7 mouse cellular contexts compared by ENCODE assay signal in the genomic region with DNA sequence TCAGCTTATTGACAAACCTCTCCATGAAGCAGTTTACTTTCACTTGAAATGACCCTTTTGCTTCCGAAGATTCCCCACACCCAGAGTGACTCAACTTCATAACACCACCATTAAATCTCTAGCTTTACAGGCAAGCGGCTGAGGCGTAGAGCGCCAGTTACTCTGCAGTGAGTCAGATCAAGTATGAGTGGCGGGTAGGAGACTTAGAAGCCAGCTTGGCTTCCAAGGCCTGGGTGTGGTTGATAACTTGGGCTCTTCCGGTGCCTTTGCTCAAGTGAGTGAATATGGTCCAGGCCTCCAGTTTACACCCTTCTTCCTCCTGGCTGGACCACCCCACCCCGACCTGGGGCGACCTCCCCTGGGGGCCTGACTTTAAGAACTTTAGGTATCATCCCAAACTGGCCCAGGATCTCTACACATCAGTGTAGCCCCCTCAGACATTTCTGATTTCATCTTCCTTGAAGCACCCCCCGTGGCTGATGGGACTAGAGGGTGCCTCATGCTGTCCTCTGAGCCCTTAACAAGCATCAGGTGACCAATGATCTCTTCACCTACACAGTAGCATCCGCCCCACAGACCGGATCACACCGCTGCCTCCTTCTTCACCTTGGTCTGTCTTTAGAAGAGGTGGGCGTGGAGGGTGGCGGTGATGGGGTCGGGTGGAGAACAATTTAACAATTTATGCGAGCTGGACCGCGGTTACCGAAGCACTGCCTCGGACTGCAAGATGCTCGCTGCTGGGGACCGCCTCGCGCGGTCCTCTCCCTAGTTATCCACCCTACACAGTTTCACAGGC. TPM values are rescaled to one million over a fixed set of nuclear protein-coding genes. Genes with fewer than 3 reads are reported as not detected.
DNase-seq lines count a peak whose midpoint lies in the region; ATAC-seq and TF ChIP-seq lines count a peak whose summit lies in the region.

No protein-coding gene starts in this region.

- no peak overlapping the region for H3K27ac ChIP-seq in neural tube, embryonic 11.5 days (ENCODE audit: low read depth, low read length)
- H3K27ac ChIP-seq in liver, postnatal 0 days (ENCODE audit: low read depth), result no peak overlapping the region

- H3K4me3 ChIP-seq in neural tube, embryonic 11.5 days (ENCODE audit: low read depth, low read length), result peak overlapping the region; percentile 52
- H3K4me3 ChIP-seq in liver, postnatal 0 days (ENCODE audit: low read depth, low read length), result peak overlapping the region; percentile 68

- DNase-seq in neural tube, embryonic 11.5 days (ENCODE audit: low spot score), result no peak
- no peak for DNase-seq in neural tube, embryonic 10.5 days (ENCODE audit: extremely low spot score, low spot score)
- peak; percentile 29 for DNase-seq in c-Kit-positive CD71-positive TER-119-positive erythroid progenitor cells, embryonic 14.5 days (ENCODE audit: low spot score)
- no peak for DNase-seq in liver, postnatal 0 days
- DNase-seq in ovary, postnatal 36 days (ENCODE audit: low spot score), result no peak
- no peak for DNase-seq in yolk sac, embryonic 10.5 days (ENCODE audit: low spot score)

- ATAC-seq in neural tube, embryonic 11.5 days (ENCODE audit: insufficient read depth, low FRiP score, low TSS enrichment), result peak; percentile 25; the same call in 1 of the 2 replicates
- peak; percentile 1; the same call in 1 of the 2 replicates for ATAC-seq in granulocyte monocyte progenitor cell, adult 5-6 weeks (replicated peaks; ENCODE audit: poor library complexity, severe bottlenecking)
- ATAC-seq in liver, postnatal 0 days, result 0 out of 2 replicates have a peak, but pooled peaks have one; percentile 12

- no peak for TF ChIP-seq CTCF in liver, postnatal 0 days (IDR thresholded peaks at IDR 0.05; ENCODE audit: low read depth)

- no peak for TF ChIP-seq EP300 in liver, postnatal 0 days (IDR thresholded peaks at IDR 0.05; ENCODE audit: low read depth)

- H3K4me1 ChIP-seq in neural tube, embryonic 11.5 days (ENCODE audit: control insufficient read depth, insufficient read depth, low read length), result peaks cover 3% of the 10 kb centered on the region; the same call in 1 of the 2 replicates
- H3K4me1 ChIP-seq in liver, postnatal 0 days (ENCODE audit: insufficient read depth), result peaks cover 20% of the 10 kb centered on the region

- H3K9ac ChIP-seq in neural tube, embryonic 11.5 days (ENCODE audit: low read length), result peak overlapping the region; percentile 55; the same call in 1 of the 2 replicates
- H3K9ac ChIP-seq in liver, postnatal 0 days (replicated peaks), result peak overlapping the region; percentile 68

- 15% methylated on average over 25 of the region's 25 CpGs for WGBS in neural tube, embryonic 11.5 days
- 23% methylated on average over 25 of the region's 25 CpGs for WGBS in liver, postnatal 0 days (ENCODE audit: insufficient replicate concordance)

- peak overlapping the region; percentile 100 for H3K4me2 ChIP-seq in neural tube, embryonic 11.5 days (ENCODE audit: low read depth)
- H3K4me2 ChIP-seq in liver, postnatal 0 days (ENCODE audit: low read depth, low read length), result peak overlapping the region; percentile 89

- no peaks in the 10 kb centered on the region for H3K9me3 ChIP-seq in neural tube, embryonic 11.5 days (ENCODE audit: control insufficient read depth, low read length)
- H3K9me3 ChIP-seq in liver, postnatal 0 days (ENCODE audit: low read length), result no peaks in the 10 kb centered on the region

- peaks cover 15% of the 10 kb centered on the region for H3K27me3 ChIP-seq in neural tube, embryonic 11.5 days (ENCODE audit: control insufficient read depth, insufficient read depth, low read length)
- H3K27me3 ChIP-seq in liver, postnatal 0 days (ENCODE audit: insufficient read depth, low read length), result no peaks in the 10 kb centered on the region

- no peaks in the 10 kb centered on the region for H3K36me3 ChIP-seq in neural tube, embryonic 11.5 days (ENCODE audit: control insufficient read depth, insufficient read depth, low read length)
- no peaks in the 10 kb centered on the region for H3K36me3 ChIP-seq in liver, postnatal 0 days (replicated peaks; ENCODE audit: insufficient read depth, low read length)

RNA-seq across cellular contexts. Expression of gene Rreb1, which starts 0.7 kb away (rescaled TPM):
- polyA plus RNA-seq in neural tube, embryonic 11.5 days (2014; fragmentation: Nextera tagmentation; extraction: Ambion mirVana), result 5.9 and 6.4 TPM in 2 replicates
- 70.6 and 91.9 TPM in 2 replicates for total RNA-seq in granulocyte monocyte progenitor cell, adult 5-6 weeks (2014; fragmentation: Nextera tagmentation)
- 25.2 and 30.9 TPM in 2 replicates for total RNA-seq in granulocyte monocyte progenitor cell, adult 5-6 weeks (2017)
- 3.8 and 4.4 TPM in 2 replicates for polyA plus RNA-seq in liver, postnatal 0 days (2015; fragmentation: Nextera tagmentation; extraction: Ambion mirVana)
